Mouse (Mus musculus): ENCODE measurements around the gene Svs3b. TPM values are rescaled to one million over a fixed set of nuclear protein-coding genes. Genes with fewer than 3 reads are reported as not detected.

Svs3b gene
- polyA plus RNA-seq (2017; shearing (Covaris generic)), result not detected

DNA sequence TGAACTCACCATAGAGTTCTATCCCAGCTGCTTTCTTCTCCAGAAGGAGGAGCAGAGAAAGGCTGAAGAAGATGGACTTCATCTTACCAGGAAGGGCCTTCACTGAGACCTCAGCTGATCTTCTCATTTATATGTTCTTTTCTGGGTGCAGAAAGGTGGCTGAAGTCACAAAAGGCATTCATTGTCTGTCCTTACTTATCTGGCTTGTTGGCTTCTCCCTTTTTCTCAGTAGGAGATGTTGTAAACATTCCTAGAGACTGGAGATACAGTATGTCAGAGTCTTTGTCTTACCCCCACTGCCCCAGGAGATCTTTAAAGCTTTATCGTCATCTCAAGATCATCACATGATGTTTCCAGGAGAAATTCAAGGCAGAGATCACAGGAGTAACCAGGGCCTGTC lies at the start of gene Svs3b:
Gene Svs3b, minus strand, starts transcription at position 101 of the 400 bp plus-strand sequence.

DNA sequence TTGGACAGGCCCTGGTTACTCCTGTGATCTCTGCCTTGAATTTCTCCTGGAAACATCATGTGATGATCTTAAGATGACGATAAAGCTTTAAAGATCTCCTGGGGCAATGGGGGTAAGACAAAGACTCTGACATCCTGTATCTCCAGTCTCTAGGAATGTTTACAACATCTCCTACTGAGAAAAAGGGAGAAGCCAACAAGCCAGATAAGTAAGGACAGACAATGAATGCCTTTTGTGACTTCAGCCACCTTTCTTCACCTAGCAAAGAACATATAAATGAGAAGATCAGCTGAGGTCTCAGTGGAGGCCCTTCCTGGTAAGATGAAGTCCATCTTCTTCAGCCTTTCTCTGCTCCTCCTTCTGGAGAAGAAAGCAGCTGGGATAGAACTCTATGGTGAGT lies 32.5 kb upstream of the Svs3b start, which contains the start of gene Svs3a:
Gene Svs3a, plus strand, starts transcription at position 301 of the 400 bp plus-strand sequence.

DNA sequence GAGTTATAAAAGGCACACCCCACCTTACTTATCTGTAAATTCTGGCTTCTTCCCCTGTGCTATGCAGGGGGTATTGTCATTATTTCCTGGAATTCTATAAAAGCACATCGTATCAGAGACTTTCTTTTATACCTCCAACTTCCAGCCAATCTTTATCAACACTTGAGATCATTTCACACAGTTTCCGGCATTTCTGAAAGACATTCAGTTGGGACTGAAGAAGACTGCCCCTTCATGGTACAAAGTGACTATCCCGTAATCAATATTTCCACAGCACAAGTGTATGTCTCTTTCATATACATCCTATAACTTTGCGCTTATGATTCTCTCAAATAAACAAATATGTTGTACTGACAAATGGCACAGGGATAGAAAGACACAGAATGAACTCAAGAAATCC lies 21.9 kb upstream of the Svs3b start, which contains the start of gene Svs4:
Gene Svs4, minus strand, starts transcription at position 101 of the 400 bp plus-strand sequence.

GRCm38 (mm10) chr2:164238366-164238765 lies 18.1 kb downstream of the Svs3b start, which contains the start of gene Svs2:
TSS of gene Svs2 (minus strand) at chr2:164238466.

DNA sequence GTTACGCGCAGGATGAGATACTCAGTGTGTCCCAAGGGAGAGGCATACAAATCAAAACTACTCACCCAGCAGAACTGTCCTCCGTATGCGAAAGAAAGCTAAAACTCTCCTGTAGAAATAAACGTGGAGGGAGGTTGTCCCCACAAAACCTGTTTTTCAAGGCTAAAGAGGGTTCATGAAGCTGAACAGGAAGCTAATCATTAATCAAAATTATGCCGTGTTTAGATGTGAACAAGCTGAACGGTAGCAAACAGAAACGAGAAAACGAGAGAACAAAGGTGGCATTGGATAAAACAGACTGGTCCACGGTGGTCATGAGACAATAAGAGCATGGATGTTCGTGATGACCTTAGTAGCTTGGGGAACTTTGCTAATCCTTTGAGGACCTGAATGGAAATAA lies 34.9 kb downstream of the Svs3b start, which contains the start of gene Wfdc15b:
Gene Wfdc15b, minus strand, starts transcription at position 139 of the 400 bp plus-strand sequence.

Other genes starting within 250 kb of the Svs3b start
- 1.9 TPM for gene Pabpc1l, start 231.2 kb downstream of the Svs3b start, polyA plus RNA-seq (2017; shearing (Covaris generic))
- gene Stk4, start 186.3 kb downstream of the Svs3b start, polyA plus RNA-seq (2017; shearing (Covaris generic)), result 300 TPM
- 143 TPM for gene Tomm34, start 185.5 kb downstream of the Svs3b start, polyA plus RNA-seq (2017; shearing (Covaris generic))
- gene Kcns1, start 85.5 kb downstream of the Svs3b start, polyA plus RNA-seq (2017; shearing (Covaris generic)), result not detected
- not detected for gene Wfdc5, start 73.9 kb downstream of the Svs3b start, polyA plus RNA-seq (2017; shearing (Covaris generic))
- not detected for gene Wfdc12, start 66.0 kb downstream of the Svs3b start, polyA plus RNA-seq (2017; shearing (Covaris generic))
- not detected for gene Wfdc15a, start 56.5 kb downstream of the Svs3b start, polyA plus RNA-seq (2017; shearing (Covaris generic))
- not detected for gene Wfdc15b, start 35.0 kb downstream of the Svs3b start, polyA plus RNA-seq (2017; shearing (Covaris generic))
- not detected for gene Svs2, start 18.2 kb downstream of the Svs3b start, polyA plus RNA-seq (2017; shearing (Covaris generic))
- not detected for gene Svs4, start 21.8 kb upstream of the Svs3b start, polyA plus RNA-seq (2017; shearing (Covaris generic))
- gene Svs3a, start 32.6 kb upstream of the Svs3b start, polyA plus RNA-seq (2017; shearing (Covaris generic)), result not detected
- not detected for gene Svs6, start 60.1 kb upstream of the Svs3b start, polyA plus RNA-seq (2017; shearing (Covaris generic))
- not detected for gene Svs5, start 76.1 kb upstream of the Svs3b start, polyA plus RNA-seq (2017; shearing (Covaris generic))
- 25.8 TPM for gene Slpi, start 132.5 kb upstream of the Svs3b start, polyA plus RNA-seq (2017; shearing (Covaris generic))
- gene Rbpjl, start 146.5 kb upstream of the Svs3b start, polyA plus RNA-seq (2017; shearing (Covaris generic)), result not detected
- gene Matn4, start 148.5 kb upstream of the Svs3b start, polyA plus RNA-seq (2017; shearing (Covaris generic)), result not detected
- gene Sdc4, start 187.2 kb upstream of the Svs3b start, polyA plus RNA-seq (2017; shearing (Covaris generic)), result 46.9 TPM
- gene Sys1, start 200.3 kb upstream of the Svs3b start, polyA plus RNA-seq (2017; shearing (Covaris generic)), result 27.2 TPM
- gene Gm20458, start 204.3 kb upstream of the Svs3b start, polyA plus RNA-seq (2017; shearing (Covaris generic)), result 1.4 TPM
- gene Trp53tg5, start 217.1 kb upstream of the Svs3b start, polyA plus RNA-seq (2017; shearing (Covaris generic)), result 0.33 TPM
- 7.6 TPM for gene Dbndd2, start 229.5 kb upstream of the Svs3b start, polyA plus RNA-seq (2017; shearing (Covaris generic))
- 26.3 TPM for gene Pigt, start 240.9 kb upstream of the Svs3b start, polyA plus RNA-seq (2017; shearing (Covaris generic))

All from inflammation-experienced regulatory T-cells, adult 16 weeks (primary cell).